Mouse (Mus musculus): Measurements from ENCODE around the gene Hoxd10.

Hoxd10 gene

DNA sequence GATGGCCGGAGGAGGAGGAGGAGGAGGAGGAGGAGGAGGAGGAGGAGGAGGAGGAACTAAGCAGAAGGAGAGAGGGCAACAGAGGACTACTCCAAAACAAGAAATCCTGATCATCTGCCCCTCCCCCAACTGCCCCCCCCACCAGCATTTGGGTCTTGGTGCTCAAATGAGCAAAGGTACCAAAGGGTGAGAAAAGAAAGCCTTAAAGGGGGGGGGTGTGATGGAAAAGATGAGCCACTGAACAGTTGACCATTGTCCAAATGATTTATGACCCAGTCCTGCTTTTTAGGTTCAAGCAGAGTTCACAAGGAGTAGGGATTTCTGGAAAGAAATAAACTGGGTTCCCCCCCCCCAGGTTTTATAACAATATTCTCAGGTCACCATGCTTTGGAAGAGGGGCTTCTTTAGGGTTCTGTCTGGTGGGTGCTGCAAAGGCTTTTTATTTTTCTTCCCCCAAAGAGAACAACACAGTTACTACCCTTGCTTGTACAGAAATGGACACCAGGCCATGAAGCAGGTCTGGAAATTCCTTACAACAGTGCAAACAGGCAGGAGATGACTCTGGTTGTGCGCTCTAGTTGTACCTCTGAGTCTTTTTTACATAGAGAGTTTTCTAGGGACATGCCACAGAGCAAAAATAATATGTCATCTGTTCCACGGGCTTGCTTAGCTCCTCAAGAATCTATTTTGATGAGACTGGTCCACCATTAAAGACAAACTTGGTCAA, 49.7 kb downstream of the Hoxd10 start:
- no peak overlapping the region for H3K4me3 ChIP-seq (replicated peaks; ENCODE audit: low read length)
- peaks cover 96% of the 10 kb centered on the region for H3K27me3 ChIP-seq (ENCODE audit: insufficient read depth, low read length)
- H3K36me3 ChIP-seq (ENCODE audit: insufficient read depth, low read length), result no peaks in the 10 kb centered on the region
- TF ChIP-seq CTCF (conservative IDR thresholded peaks at IDR 0.05; ENCODE audit: low read length) (no peak), POU5F1 (IDR thresholded peaks at IDR 0.05; ENCODE audit: borderline replicate concordance, low read length) (no peak), NANOG (IDR thresholded peaks at IDR 0.05; ENCODE audit: borderline replicate concordance, low read length) (no peak)
- H3K4me1 ChIP-seq (replicated peaks; ENCODE audit: low read depth, low read length), result peaks cover 32% of the 10 kb centered on the region
- peaks cover 13% of the 10 kb centered on the region; the same call in 1 of the 2 replicates for H3K9me3 ChIP-seq (ENCODE audit: low read length)

DNA sequence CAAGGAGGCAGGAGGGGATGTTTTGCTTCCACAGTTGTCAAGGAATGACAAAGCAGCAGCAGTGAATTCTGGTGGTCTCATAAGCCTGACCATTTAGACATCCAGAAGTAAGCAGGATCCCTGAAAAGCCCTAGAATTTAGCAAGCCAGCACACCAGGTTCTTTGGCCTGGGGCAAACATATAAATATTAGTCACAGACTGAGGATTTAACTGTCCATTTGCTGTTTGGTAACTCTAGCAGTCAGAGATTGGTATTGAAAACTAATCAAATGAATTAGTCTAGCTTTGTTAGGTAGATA, 50.2 kb downstream of the Hoxd10 start:
- Histone ChIP-seq H3K4me1 (replicated peaks; ENCODE audit: low read depth, low read length) (peaks cover 32% of the 10 kb centered on the region), H3K9me3 (ENCODE audit: low read length) (peaks cover 13% of the 10 kb centered on the region; the same call in 1 of the 2 replicates), H3K4me3 (replicated peaks; ENCODE audit: low read length) (no peak overlapping the region), H3K27me3 (ENCODE audit: insufficient read depth, low read length) (peaks cover 96% of the 10 kb centered on the region), H3K36me3 (ENCODE audit: insufficient read depth, low read length) (no peaks in the 10 kb centered on the region)
- TF ChIP-seq POU5F1 (IDR thresholded peaks at IDR 0.05; ENCODE audit: borderline replicate concordance, low read length) (no peak), NANOG (IDR thresholded peaks at IDR 0.05; ENCODE audit: borderline replicate concordance, low read length) (no peak)

Measured in E14TG2a.4 (cell line).